Mouse (Mus musculus) forebrain, postnatal 0 days (tissue): Measurements from ENCODE around the gene Ccdc47. TPM values are rescaled to one million over a fixed set of nuclear protein-coding genes. Genes with fewer than 3 reads are reported as not detected.

Source experiments
- ATAC-seq: fragments of 200-750 bp; cut with Nextera tagmentation; 2 replicates; pipeline ENCODE4 v1.8.0; 2017; ENCODE audit warnings: mild to moderate bottlenecking, moderate library complexity
- DNase-seq: peaks from one replicate; pipeline ENCODE4 v3.0.0-alpha.2; 2015
- H3K27ac ChIP-seq: fragments of 300-500 bp; sonication (generic); 2 replicates; pipeline ENCODE4 v1.5.1; 2014; ENCODE audit warnings: low read depth, mild to moderate bottlenecking, antibody characterized with exemption, low read length, moderate library complexity, mixed read lengths
- H3K27me3 ChIP-seq: fragments of 300-500 bp; sonication (generic); 2 replicates; pipeline ENCODE4 v1.6.1; 2014; ENCODE audit warnings: mild to moderate bottlenecking, low read length, mixed read lengths; ENCODE audit not compliant: insufficient read depth
- H3K36me3 ChIP-seq: fragments of 300-500 bp; sonication (generic); 2 replicates; pipeline ENCODE4 v1.6.1; 2014; ENCODE audit warnings: mild to moderate bottlenecking, moderate library complexity; ENCODE audit not compliant: insufficient read depth
- H3K4me1 ChIP-seq: fragments of 300-500 bp; sonication (generic); 2 replicates; pipeline ENCODE4 v1.6.1; 2014; ENCODE audit warnings: antibody characterized with exemption; ENCODE audit not compliant: insufficient read depth
- H3K4me2 ChIP-seq: fragments of 300-500 bp; sonication (generic); 2 replicates; pipeline ENCODE4 v1.6.1; 2014; ENCODE audit warnings: low read depth, mild to moderate bottlenecking, moderate library complexity
- H3K4me3 ChIP-seq: fragments of 300-500 bp; sonication (generic); 2 replicates; pipeline ENCODE4 v1.5.1; 2014; ENCODE audit warnings: low read depth, low read length, mixed read lengths
- H3K9ac ChIP-seq: fragments of 300-500 bp; sonication (generic); 2 replicates; pipeline ENCODE4 v1.6.1; 2014; ENCODE audit warnings: mild to moderate bottlenecking
- H3K9me3 ChIP-seq: fragments of 300-500 bp; sonication (generic); 2 replicates; pipeline ENCODE4 v1.6.1; 2016; ENCODE audit warnings: low read length
- CTCF ChIP-seq: sonication (generic); IDR thresholded peaks from 2 replicates; pipeline ENCODE4 v1.5.1; 2016; ENCODE audit warnings: antibody characterized with exemption, control low read depth, low read depth
- WGBS: fragments of 180-500 bp; shearing (Covaris S2); extraction: QIAGEN DNeasy Blood & Tissue Kit; methylation state at CpG from one replicate; pipeline ENCODE4 v1.1.7; 2014; 5-methylcytosine and 5-hydroxymethylcytosine counted together
- polyA plus RNA-seq: library from polyadenylated mRNA; unstranded; fragments of >200 nt; fragmentation: Nextera tagmentation; extraction: Ambion mirVana; gene quantifications from 2 replicates; pipeline ENCODE4 v1.2.1, GENCODE M21; 2015
- total RNA-seq: library from RNA; depleted of rRNA; stranded (reverse); fragments of >200 nt; gene quantifications from 2 replicates; pipeline ENCODE4 v1.2.3, GENCODE M21; 2014; rRNA removed

The Ccdc47 gene
- total RNA-seq: 29.4 and 41.0 TPM in 2 replicates
- 71.8 and 90.1 TPM in 2 replicates for polyA plus RNA-seq

- under 1% methylated on average over 46 of the region's 46 CpGs for WGBS
- H3K9me3 ChIP-seq: no peaks in the 10 kb centered on the region
- peak within 1 kb of the TSS; percentile 65 for H3K4me2 ChIP-seq
- H3K36me3 ChIP-seq: peaks cover 16% of the 10 kb centered on the region
- ATAC-seq (peak; percentile 96), DNase-seq (peak; percentile 99)
- H3K4me3 ChIP-seq: peak within 1 kb of the TSS; percentile 92
- no peaks in the 10 kb centered on the region for H3K27me3 ChIP-seq
- peak within 1 kb of the TSS; percentile 99 for H3K9ac ChIP-seq
- no peak for TF ChIP-seq CTCF
- peak within 1 kb of the TSS; percentile 97 for H3K27ac ChIP-seq
- peaks cover 16% of the 10 kb centered on the region for H3K4me1 ChIP-seq
These were observed at the start of gene Ccdc47 for GRCm38 (mm10) chr11:106215927-106216729. Ccdc47 (minus strand) TSS chr11:106216344.

- H3K36me3 ChIP-seq: peaks cover 68% of the 10 kb centered on the region
- no peak for TF ChIP-seq CTCF
- no peak overlapping the region for H3K4me2 ChIP-seq
- H3K9ac ChIP-seq: no peak overlapping the region
- DNase-seq (no peak), ATAC-seq (no peak)
- H3K27ac ChIP-seq: no peak overlapping the region
- no peaks in the 10 kb centered on the region for H3K4me1 ChIP-seq
- WGBS: 98% methylated on average over 4 of the region's 4 CpGs
- H3K27me3 ChIP-seq: no peaks in the 10 kb centered on the region
- H3K4me3 ChIP-seq: no peak overlapping the region
- no peaks in the 10 kb centered on the region for H3K9me3 ChIP-seq
These were observed 49.4 kb upstream of the Ccdc47 start for GRCm38 (mm10) chr11:106265570-106265969.

- Histone ChIP-seq H3K36me3 (peaks cover 69% of the 10 kb centered on the region), H3K27me3 (no peaks in the 10 kb centered on the region), H3K4me1 (no peaks in the 10 kb centered on the region), H3K9ac (no peak overlapping the region), H3K4me3 (no peak overlapping the region), H3K4me2 (no peak overlapping the region), H3K27ac (no peak overlapping the region), H3K9me3 (no peaks in the 10 kb centered on the region)
- TF ChIP-seq CTCF: no peak
- DNase-seq (no peak), ATAC-seq (no peak)
- 91% methylated on average over 15 of the region's 15 CpGs for WGBS
These were observed 48.8 kb upstream of the Ccdc47 start for GRCm38 (mm10) chr11:106264988-106265387.

- TF ChIP-seq CTCF: no peak
- Histone ChIP-seq H3K27ac (no peak overlapping the region), H3K9me3 (no peaks in the 10 kb centered on the region), H3K4me2 (no peak overlapping the region), H3K27me3 (no peaks in the 10 kb centered on the region), H3K4me3 (no peak overlapping the region), H3K36me3 (peaks cover 69% of the 10 kb centered on the region), H3K9ac (no peak overlapping the region), H3K4me1 (no peaks in the 10 kb centered on the region)
- WGBS: 93% methylated on average over 9 of the region's 9 CpGs
- no peak for DNase-seq
- no peak for ATAC-seq
These were observed 47.8 kb upstream of the Ccdc47 start for GRCm38 (mm10) chr11:106263963-106264362.

GRCm38 (mm10) chr11:106260826-106261450, 44.8 kb upstream of the Ccdc47 start:
- Histone ChIP-seq H3K27me3 (no peaks in the 10 kb centered on the region), H3K4me2 (no peak overlapping the region), H3K27ac (no peak overlapping the region), H3K9me3 (no peaks in the 10 kb centered on the region), H3K4me3 (no peak overlapping the region), H3K9ac (no peak overlapping the region), H3K36me3 (peaks cover 67% of the 10 kb centered on the region), H3K4me1 (no peaks in the 10 kb centered on the region)
- DNase-seq: no peak
- TF ChIP-seq CTCF: no peak
- 83% methylated on average over 14 of the region's 14 CpGs for WGBS
- ATAC-seq: no peak

- 74% methylated on average over 5 of the region's 5 CpGs for WGBS
- peak overlapping the region; percentile 94 for H3K4me2 ChIP-seq
- H3K36me3 ChIP-seq: peaks cover 46% of the 10 kb centered on the region
- TF ChIP-seq CTCF: no peak
- H3K9me3 ChIP-seq: no peaks in the 10 kb centered on the region
- H3K9ac ChIP-seq: peak overlapping the region; percentile 84; the same call in 1 of the 2 replicates
- H3K4me3 ChIP-seq: peak overlapping the region; percentile 73
- no peak for DNase-seq
- 0 out of 2 replicates have a peak, but pooled peaks cover 4% of the 10 kb centered on the region for H3K4me1 ChIP-seq
- H3K27me3 ChIP-seq: no peaks in the 10 kb centered on the region
- no peak overlapping the region for H3K27ac ChIP-seq
- ATAC-seq: no peak
These were observed 40.6 kb upstream of the Ccdc47 start for GRCm38 (mm10) chr11:106256775-106257174.
